Mouse (Mus musculus): ENCODE data around the gene Eloa.

DNA sequence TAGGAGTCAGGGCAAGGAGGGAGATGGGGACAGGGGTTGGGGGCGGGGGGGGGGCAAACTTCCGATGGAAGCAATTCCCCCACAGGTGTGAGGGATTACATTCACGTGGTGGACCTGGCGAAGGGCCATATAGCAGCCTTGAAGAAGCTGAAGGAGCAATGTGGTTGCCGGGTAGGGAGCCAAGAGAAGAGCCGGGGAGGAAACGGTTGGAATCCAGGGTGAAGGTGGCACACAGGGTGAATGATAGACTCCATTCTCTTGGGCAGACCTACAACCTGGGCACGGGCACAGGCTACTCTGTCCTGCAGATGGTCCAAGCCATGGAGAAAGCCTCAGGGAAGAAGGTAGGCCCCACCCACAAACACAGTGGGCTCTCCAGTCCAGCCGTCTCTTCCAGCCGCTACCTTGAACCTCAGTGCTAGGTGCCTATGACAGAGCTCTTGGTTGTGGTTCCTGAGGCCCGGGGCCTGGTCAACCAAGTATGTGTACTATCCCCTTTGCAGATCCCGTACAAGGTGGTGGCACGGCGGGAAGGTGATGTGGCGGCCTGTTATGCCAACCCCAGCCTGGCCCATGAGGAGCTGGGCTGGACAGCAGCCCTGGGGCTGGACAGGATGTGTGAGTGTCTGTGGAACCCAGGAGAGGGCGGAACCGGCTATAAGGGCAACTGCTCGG, 54.3 kb downstream of the Eloa start:
- TF ChIP-seq CTCF (IDR thresholded peaks at IDR 0.05; ENCODE audit: low read depth) (no peak), EP300 (optimal IDR thresholded peaks at IDR 0.05) (no peak)
